Mouse (Mus musculus): Measurements from ENCODE around the gene Nkiras1.
"Not testable (repeated sequence)": the region's sequence is repeated elsewhere in the genome, so short reads cannot be mapped to it uniquely, and the experiment has no call there.

Nkiras1 gene

GRCm38 (mm10) chr14:18270529-18271441, at the start of gene Nkiras1, which contains the start of gene Rpl15:
Gene Nkiras1 (plus strand): TSS chr14:18271136.
Gene Rpl15 (minus strand): TSS chr14:18271391.
- in situ Hi-C loops (cut with MboI, MseI), result loop anchor here (5.0 kb wide), 1 partner anchor 33 kb away; the partner anchor contains the start of gene Nr1d2 (in 2 of the 2)

- in situ Hi-C loops (cut with MboI, MseI), result no loop called here
These were observed 49.0 kb upstream of the Nkiras1 start for GRCm38 (mm10) chr14:18221977-18222376.

GRCm38 (mm10) chr14:18225431-18225830, 45.5 kb upstream of the Nkiras1 start:
- in situ Hi-C loops (cut with MboI, MseI), result not testable (repeated sequence)

- in situ Hi-C loops (cut with MboI, MseI), result not testable (repeated sequence)
These were observed 44.8 kb upstream of the Nkiras1 start for GRCm38 (mm10) chr14:18226181-18226580.

GRCm38 (mm10) chr14:18229751-18230150, 41.2 kb upstream of the Nkiras1 start:
- in situ Hi-C loops (cut with MboI, MseI), result not testable (repeated sequence)

- in situ Hi-C loops (cut with MboI, MseI), result not testable (repeated sequence)
These were observed 39.1 kb upstream of the Nkiras1 start for GRCm38 (mm10) chr14:18231866-18232265.

- in situ Hi-C loops (cut with MboI, MseI), result no loop called here
These were observed 37.9 kb upstream of the Nkiras1 start for GRCm38 (mm10) chr14:18233076-18233475.

- in situ Hi-C loops (cut with MboI, MseI), result no loop called here
These were observed 36.7 kb upstream of the Nkiras1 start for GRCm38 (mm10) chr14:18233981-18234960.

- in situ Hi-C loops (cut with MboI, MseI), result loop anchor here (5.0 kb wide), 2 partner anchors 36 to 91 kb away; partner anchors contain the start of genes Nkiras1 (in 2 of the 2) and Rpl15 (in 2 of the 2)
These were observed 34.3 kb upstream of the Nkiras1 start for GRCm38 (mm10) chr14:18236496-18237235.

- in situ Hi-C loops (cut with MboI, MseI), result loop anchor here (5.0 kb wide), 2 partner anchors 35 to 90 kb away; partner anchors contain the start of genes Nkiras1 (in 2 of the 2) and Rpl15 (in 2 of the 2)
These were observed 33.6 kb upstream of the Nkiras1 start for GRCm38 (mm10) chr14:18237381-18237780.

- in situ Hi-C loops (cut with MboI, MseI), result loop anchor here (5.0 kb wide), 2 partner anchors 34 to 89 kb away; partner anchors contain the start of genes Nkiras1 (in 2 of the 2) and Rpl15 (in 2 of the 2)
These were observed 32.7 kb upstream of the Nkiras1 start for GRCm38 (mm10) chr14:18238131-18238749.

- in situ Hi-C loops (cut with MboI, MseI), result loop anchor here (5.0 kb wide), 2 partner anchors 33 to 88 kb away; partner anchors contain the start of genes Nkiras1 (in 2 of the 2) and Rpl15 (in 2 of the 2)
These were observed 31.9 kb upstream of the Nkiras1 start, which contains the start of gene Nr1d2 for GRCm38 (mm10) chr14:18238750-18239731. Gene Nr1d2 (minus strand): TSS chr14:18239127.

- in situ Hi-C loops (cut with MboI, MseI), result no loop called here
These were observed 30.8 kb upstream of the Nkiras1 start for GRCm38 (mm10) chr14:18240132-18240531.

GRCm38 (mm10) chr14:18241786-18242185, 29.1 kb upstream of the Nkiras1 start:
- in situ Hi-C loops (cut with MboI, MseI), result no loop called here

GRCm38 (mm10) chr14:18242638-18243130, 28.3 kb upstream of the Nkiras1 start:
- in situ Hi-C loops (cut with MboI, MseI), result no loop called here

GRCm38 (mm10) chr14:18261203-18261602, 9.7 kb upstream of the Nkiras1 start:
- in situ Hi-C loops (cut with MboI, MseI), result no loop called here

GRCm38 (mm10) chr14:18263427-18263826, 7.5 kb upstream of the Nkiras1 start:
- in situ Hi-C loops (cut with MboI, MseI), result no loop called here

GRCm38 (mm10) chr14:18269947-18270528, 898 bp upstream of the Nkiras1 start:
- in situ Hi-C loops (cut with MboI, MseI), result loop anchor here (5.0 kb wide), 1 partner anchor 33 kb away; the partner anchor contains the start of gene Nr1d2 (in 2 of the 2)

Measured in T-helper 17 cell (primary cell).